Mouse (Mus musculus): ENCODE measurements around the gene Chrdl1. TPM values are rescaled to one million over a fixed set of nuclear protein-coding genes. Genes with fewer than 3 reads are reported as not detected.

Gene Chrdl1
- polyA plus RNA-seq (2012; rRNA removed): 22.2 and 31.7 TPM in 2 replicates

GRCm38 (mm10) chrX:143393791-143394369 lies at the start of gene Chrdl1:
TSS of gene Chrdl1 (minus strand) at chrX:143394262.
- DNase-seq (ENCODE audit: extremely low spot score in 1 of 2, low spot score in 1 of 2): peak in 1 of 2 experiments; percentile 1

GRCm38 (mm10) chrX:143442638-143443037 lies 48.6 kb upstream of the Chrdl1 start:
- no peak for DNase-seq (ENCODE audit: extremely low spot score in 1 of 2, low spot score in 1 of 2)

DNA sequence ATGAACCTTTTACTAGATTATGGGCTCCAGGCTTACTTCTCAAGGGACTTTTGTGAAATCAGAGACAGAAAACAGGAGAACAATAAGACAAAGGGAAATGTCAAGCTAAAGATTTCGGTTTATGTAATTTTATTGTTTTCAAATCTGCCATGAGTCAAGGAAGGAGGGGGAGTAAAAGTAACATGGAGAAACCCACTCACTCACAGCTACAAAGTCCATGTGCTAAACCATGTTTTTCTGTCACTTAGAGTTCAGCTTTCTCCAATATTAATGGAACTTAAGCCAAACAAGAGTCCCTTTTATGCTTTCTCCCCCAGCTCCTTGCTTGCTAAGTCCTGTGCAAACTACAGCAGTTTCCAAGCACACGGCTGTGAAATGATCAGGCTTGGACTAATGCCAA lies 10.5 kb upstream of the Chrdl1 start:
- DNase-seq (ENCODE audit: extremely low spot score in 1 of 2, low spot score in 1 of 2): no peak

GRCm38 (mm10) chrX:143366256-143366959 lies 27.7 kb downstream of the Chrdl1 start:
- DNase-seq (ENCODE audit: extremely low spot score in 1 of 2, low spot score in 1 of 2): no peak

- DNase-seq (ENCODE audit: extremely low spot score in 1 of 2, low spot score in 1 of 2): no peak
Observed at GRCm38 (mm10) chrX:143347227-143347626, 46.8 kb downstream of the Chrdl1 start.

DNA sequence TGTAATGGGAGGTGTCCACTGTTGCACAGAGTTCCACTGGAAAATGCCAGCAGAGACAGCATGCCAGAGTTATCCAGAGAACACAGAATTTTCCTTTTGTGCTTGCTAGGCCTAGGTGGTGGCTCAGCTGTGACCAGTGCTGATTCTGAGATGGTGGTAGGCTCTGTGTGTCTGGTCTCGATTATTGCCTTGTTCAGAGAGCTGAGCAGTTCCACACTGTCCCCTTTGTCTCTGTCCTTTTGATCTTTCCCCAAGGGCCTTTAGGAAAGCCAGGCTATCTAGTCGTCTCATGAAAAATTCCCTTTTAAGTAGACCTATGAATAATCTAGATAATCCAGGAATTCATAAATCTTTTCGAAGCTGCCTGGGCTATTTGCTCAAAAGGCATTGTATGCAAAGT lies 47.3 kb downstream of the Chrdl1 start:
- no peak for DNase-seq (ENCODE audit: extremely low spot score in 1 of 2, low spot score in 1 of 2)

- DNase-seq (ENCODE audit: extremely low spot score in 1 of 2, low spot score in 1 of 2): no peak
Observed at GRCm38 (mm10) chrX:143344509-143345495, 49.3 kb downstream of the Chrdl1 start.

- DNase-seq (ENCODE audit: extremely low spot score in 1 of 2, low spot score in 1 of 2): no peak
Observed at GRCm38 (mm10) chrX:143338156-143338555, 55.9 kb downstream of the Chrdl1 start.

DNA sequence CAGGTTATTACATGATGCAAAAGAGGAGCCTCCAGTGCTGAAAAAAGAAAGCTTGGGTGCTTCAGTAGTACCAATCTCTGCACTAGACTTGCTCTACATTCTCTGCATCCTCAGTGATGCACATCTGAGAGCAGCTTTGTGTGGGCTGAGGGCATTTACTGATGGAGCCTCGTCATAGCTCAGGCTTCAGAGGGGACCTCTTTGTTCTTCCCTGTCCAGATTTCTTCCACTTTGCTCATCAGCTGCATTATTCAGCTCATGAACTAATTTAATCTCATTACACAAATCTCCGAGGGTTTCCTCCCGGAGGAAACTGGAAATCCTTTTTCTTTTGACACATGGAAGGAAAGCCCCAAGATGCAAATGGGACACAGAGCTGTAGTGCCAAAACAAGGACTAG lies 56.5 kb downstream of the Chrdl1 start:
- no peak for DNase-seq (ENCODE audit: extremely low spot score in 1 of 2, low spot score in 1 of 2)

GRCm38 (mm10) chrX:143336661-143337060 lies 57.4 kb downstream of the Chrdl1 start:
- DNase-seq (ENCODE audit: extremely low spot score in 1 of 2, low spot score in 1 of 2): no peak

- DNase-seq (ENCODE audit: extremely low spot score in 1 of 2, low spot score in 1 of 2): no peak
Observed at GRCm38 (mm10) chrX:143335846-143336245, 58.2 kb downstream of the Chrdl1 start.

- no peak for DNase-seq (ENCODE audit: extremely low spot score in 1 of 2, low spot score in 1 of 2)
Observed at GRCm38 (mm10) chrX:143313166-143313565, 80.9 kb downstream of the Chrdl1 start.

GRCm38 (mm10) chrX:143294726-143295125 lies 99.3 kb downstream of the Chrdl1 start:
- DNase-seq (ENCODE audit: extremely low spot score in 1 of 2, low spot score in 1 of 2): no peak

DNA sequence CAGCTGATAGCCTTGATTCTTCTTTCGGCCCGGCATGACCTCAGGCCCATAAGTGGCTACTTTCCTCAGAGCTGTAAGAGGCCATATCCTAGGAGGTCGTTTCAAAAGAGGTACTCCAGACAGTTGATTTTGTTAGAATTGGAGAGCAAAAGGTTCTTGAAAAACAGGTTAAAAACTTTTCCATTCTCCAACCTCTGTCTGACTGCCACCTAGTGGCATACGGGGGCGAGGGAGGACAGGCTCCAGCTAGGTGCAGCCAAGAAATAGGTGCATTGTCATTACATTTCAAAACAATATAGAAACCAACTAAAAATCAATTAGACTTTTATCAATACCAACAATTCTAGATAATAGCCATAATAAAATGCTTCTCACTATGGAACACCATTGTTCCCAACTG lies 118.9 kb downstream of the Chrdl1 start:
- peak in 1 of 2 experiments; percentile 16 for DNase-seq (ENCODE audit: extremely low spot score in 1 of 2, low spot score in 1 of 2)

DNA sequence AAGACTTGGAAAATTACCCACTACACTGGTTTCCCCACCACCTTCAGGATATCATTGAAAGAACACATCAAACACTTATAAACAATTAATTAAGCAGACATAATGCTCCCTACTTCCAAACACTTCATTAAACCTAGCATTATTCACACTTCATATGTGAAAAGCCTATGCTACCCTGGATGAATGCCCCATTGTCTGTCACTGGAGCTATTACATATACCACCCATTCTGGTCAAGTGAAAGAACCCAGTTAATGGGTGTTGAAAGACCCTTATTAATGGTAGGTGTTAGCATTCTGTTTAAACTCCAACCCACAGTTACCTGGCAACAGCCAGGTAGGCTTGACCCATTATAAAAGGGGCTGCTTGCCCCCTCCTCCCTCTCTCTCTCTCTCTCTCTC lies 143.4 kb downstream of the Chrdl1 start:
- no peak for DNase-seq (ENCODE audit: extremely low spot score in 1 of 2, low spot score in 1 of 2)

Other genes with a start within 250 kb of the Chrdl1 start
- 15.7 and 21.6 TPM in 2 replicates for gene Pak3, start 124.3 kb upstream of the Chrdl1 start, polyA plus RNA-seq (2012; rRNA removed)